Mouse (Mus musculus) megakaryocyte, embryonic 14.5 days (primary cell): Measurements from ENCODE around the gene Gm45717.

Experiments used
- FLI1 ChIP-seq: IDR thresholded peaks from 2 replicates; pipeline ENCODE4 v1.6.1; 2012; ENCODE audit warnings: low read length, inconsistent platforms, mixed read lengths
- GATA1 ChIP-seq: IDR thresholded peaks from 3 replicates; pipeline ENCODE4 v1.6.1; 2012; ENCODE audit warnings: mixed read lengths, low read length, inconsistent platforms, borderline replicate concordance

DNA sequence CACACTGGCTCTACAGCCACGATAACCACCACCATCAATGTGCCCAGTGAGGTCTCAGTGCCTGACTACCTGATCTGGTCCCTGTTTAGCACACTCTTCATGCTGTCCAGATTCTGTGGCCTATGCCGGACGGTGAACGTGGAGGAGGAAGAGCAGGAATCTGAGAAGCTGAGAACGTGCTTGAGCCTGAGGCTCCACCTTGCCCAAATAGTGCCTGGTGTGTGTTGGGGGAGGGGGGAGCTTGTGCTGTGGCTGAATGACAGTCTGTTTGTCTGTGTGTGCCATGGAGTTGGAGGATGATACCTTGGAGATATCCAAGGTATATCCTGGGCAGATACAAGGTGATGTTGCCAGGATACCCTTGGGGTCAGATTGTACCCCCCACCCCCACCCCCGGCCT, 34.4 kb upstream of the Gm45717 start:
- TF ChIP-seq GATA1 (no peak), FLI1 (no peak)
